Mouse (Mus musculus): ENCODE measurements around the gene Tmem14a. TPM values are rescaled to one million over a fixed set of nuclear protein-coding genes. Genes with fewer than 3 reads are reported as not detected.

Gene Tmem14a
- total and polyA plus RNA-seq, 3 experiments: 1.3 to 1.7 TPM; not detected in 1

DNA sequence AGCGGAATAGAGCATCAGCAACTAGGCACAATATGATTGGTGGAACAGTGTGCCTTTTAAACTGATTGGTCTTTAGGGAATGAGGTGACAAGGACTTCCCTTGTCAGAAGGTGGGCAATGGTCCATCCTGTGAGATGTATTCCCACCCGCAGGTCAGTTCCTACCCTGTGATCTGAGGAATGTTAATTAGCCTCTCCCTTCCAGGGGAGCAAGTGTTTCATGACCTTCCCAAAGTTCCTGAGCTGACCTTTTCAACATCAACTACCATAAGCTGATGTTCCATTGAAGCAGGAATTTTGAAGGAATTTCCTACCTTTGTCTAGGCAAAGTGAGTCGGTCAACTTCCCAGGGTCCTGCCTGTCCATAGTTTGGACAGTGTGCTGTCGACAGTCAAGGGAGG lies 35.5 kb downstream of the Tmem14a start:
- Histone ChIP-seq H3K79me2 (ENCODE audit: control insufficient read depth, insufficient read depth, low read length, poor library complexity) (no peaks in the 10 kb centered on the region), H3K9ac (ENCODE audit: control insufficient read depth, low read depth, low read length, poor library complexity, severe bottlenecking) (no peak overlapping the region), H3K4me3 (ENCODE audit: control insufficient read depth in 1 of 2, insufficient read depth in 1 of 2, low read depth in 2 of 2, low read length in 2 of 2) (no peak overlapping the region), H3K27me3 (ENCODE audit: control insufficient read depth in 1 of 2, insufficient read depth in 2 of 2, low read length in 2 of 2) (no peaks in the 10 kb centered on the region), H3K36me3 (ENCODE audit: control insufficient read depth in 1 of 2, insufficient read depth in 2 of 2, low read length in 2 of 2) (peaks cover 0 to 3% of the 10 kb centered on the region in 2 experiments; a peak in 1 of 4 replicates), H3K9me3 (replicated peaks; ENCODE audit: insufficient read depth, low read length) (no peaks in the 10 kb centered on the region), H3K27ac (ENCODE audit: control insufficient read depth, low read depth, low read length) (no peak overlapping the region), H3K4me1 (ENCODE audit: control insufficient read depth in 1 of 2, insufficient read depth in 2 of 2, low read length in 2 of 2) (peaks cover 4 to 5% of the 10 kb centered on the region in 2 experiments)
- TF ChIP-seq SMC3 (IDR thresholded peaks at IDR 0.05; ENCODE audit: low read depth, low read length) (no peak), ZMIZ1 (IDR thresholded peaks at IDR 0.05; ENCODE audit: low read depth, low read length) (no peak), MAZ (IDR thresholded peaks at IDR 0.05; ENCODE audit: low read depth, low read length) (no peak)
- no peak for DNase-seq (ENCODE audit: low read depth, low spot score)

DNA sequence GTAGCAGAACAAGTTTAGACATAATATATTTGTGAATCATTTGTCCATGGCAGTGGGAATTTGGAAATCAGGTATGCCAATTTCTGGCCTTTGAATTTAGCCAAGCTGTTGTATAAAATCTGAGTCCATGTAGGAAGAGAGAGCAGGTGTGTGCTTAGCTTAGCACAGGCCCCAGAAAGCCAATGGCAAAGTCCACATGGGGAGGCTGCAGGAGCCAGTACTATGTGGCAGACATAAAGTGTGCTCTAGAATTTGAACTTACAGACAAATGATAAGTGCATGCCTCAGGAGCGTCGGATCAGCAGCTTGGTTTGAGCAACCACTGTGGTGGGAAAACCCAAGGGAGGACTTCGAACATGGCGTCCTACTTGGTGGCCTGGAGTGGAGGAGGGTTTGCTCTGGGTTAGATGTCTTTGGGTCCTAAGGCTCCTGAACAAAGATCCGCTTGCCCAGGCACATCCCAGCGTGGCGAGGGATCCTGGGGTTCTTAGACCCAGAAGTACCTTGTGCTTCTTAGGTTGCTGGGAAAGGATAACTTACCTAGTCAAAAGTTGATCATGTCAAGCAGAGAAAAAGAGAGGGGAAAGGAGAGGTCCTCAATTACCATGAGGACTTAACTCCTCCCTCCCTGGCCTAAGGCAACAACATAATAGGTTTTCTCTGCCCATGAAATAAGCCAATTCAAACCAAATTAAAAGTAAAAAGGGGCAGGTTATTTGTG lies 37.4 kb downstream of the Tmem14a start:
- Histone ChIP-seq H3K36me3 (ENCODE audit: control insufficient read depth in 1 of 2, insufficient read depth in 2 of 2, low read length in 2 of 2) (no peaks in the 10 kb centered on the region), H3K79me2 (ENCODE audit: control insufficient read depth, insufficient read depth, low read length, poor library complexity) (no peaks in the 10 kb centered on the region), H3K4me1 (ENCODE audit: control insufficient read depth in 1 of 2, insufficient read depth in 2 of 2, low read length in 2 of 2) (no peaks in the 10 kb centered on the region), H3K27ac (ENCODE audit: control insufficient read depth, low read depth, low read length) (no peak overlapping the region), H3K4me3 (ENCODE audit: control insufficient read depth in 1 of 2, insufficient read depth in 1 of 2, low read depth in 2 of 2, low read length in 2 of 2) (no peak overlapping the region), H3K27me3 (ENCODE audit: control insufficient read depth in 1 of 2, insufficient read depth in 2 of 2, low read length in 2 of 2) (no peaks in the 10 kb centered on the region), H3K9me3 (replicated peaks; ENCODE audit: insufficient read depth, low read length) (no peaks in the 10 kb centered on the region), H3K9ac (ENCODE audit: control insufficient read depth, low read depth, low read length, poor library complexity, severe bottlenecking) (no peak overlapping the region)
- DNase-seq (ENCODE audit: low read depth, low spot score): no peak
- no peak for TF ChIP-seq CHD2 (IDR thresholded peaks at IDR 0.05; ENCODE audit: low read length)
- no peak for TF ChIP-seq MYB (IDR thresholded peaks at IDR 0.05; ENCODE audit: low read depth, low read length)
- TF ChIP-seq USF1 (IDR thresholded peaks at IDR 0.05; ENCODE audit: low read depth, low read length): no peak
- TF ChIP-seq POLR2AphosphoS5 (IDR thresholded peaks at IDR 0.05; ENCODE audit: borderline replicate concordance, low read depth, low read length): no peak
- no peak for TF ChIP-seq KAT2A (conservative IDR thresholded peaks at IDR 0.05; ENCODE audit: low read depth, low read length)
- no peak for TF ChIP-seq NRF1 (IDR thresholded peaks at IDR 0.05; ENCODE audit: insufficient read depth, low read depth, low read length, poor library complexity, severe bottlenecking)
- TF ChIP-seq MYC (IDR thresholded peaks at IDR 0.05; ENCODE audit: low read depth, low read length): no peak
- TF ChIP-seq HCFC1 (IDR thresholded peaks at IDR 0.05; ENCODE audit: low read depth, low read length): no peak
- no peak for TF ChIP-seq BHLHE40 (IDR thresholded peaks at IDR 0.05; ENCODE audit: borderline replicate concordance, low read depth, low read length)
- no peak for TF ChIP-seq RAD21 (IDR thresholded peaks at IDR 0.05; ENCODE audit: low read depth, low read length)
- no peak for TF ChIP-seq ZNF384 (IDR thresholded peaks at IDR 0.05; ENCODE audit: low read depth, low read length)
- no peak for TF ChIP-seq SMC3 (IDR thresholded peaks at IDR 0.05; ENCODE audit: low read depth, low read length)
